Mouse (Mus musculus) heart, embryonic 10.5 days (tissue): ENCODE results near the gene Tbc1d7. TPM values are rescaled to one million over a fixed set of nuclear protein-coding genes. Genes with fewer than 3 reads are reported as not detected.

Experiments used
- DNase-seq: peaks from one replicate; pipeline ENCODE4 v3.0.0-alpha.2; 2017; ENCODE audit warnings: low spot score
- H3K27ac ChIP-seq: fragments of 300-500 bp; sonication (generic); 2 replicates; pipeline ENCODE4 v1.5.1; 2016; ENCODE audit warnings: mild to moderate bottlenecking
- H3K27me3 ChIP-seq: fragments of 300-500 bp; sonication (generic); 2 replicates; pipeline ENCODE4 v1.6.1; 2016; ENCODE audit warnings: mild to moderate bottlenecking; ENCODE audit not compliant: poor library complexity, insufficient read depth, severe bottlenecking
- H3K36me3 ChIP-seq: fragments of 300-500 bp; sonication (generic); 2 replicates; pipeline ENCODE4 v1.6.1; 2016; ENCODE audit warnings: mild to moderate bottlenecking, moderate library complexity
- H3K4me1 ChIP-seq: fragments of 300-500 bp; sonication (generic); 2 replicates; pipeline ENCODE4 v1.6.1; 2016; ENCODE audit warnings: mild to moderate bottlenecking
- H3K4me3 ChIP-seq: fragments of 300-500 bp; sonication (generic); 2 replicates; pipeline ENCODE4 v1.5.1; 2016; ENCODE audit warnings: mild to moderate bottlenecking, moderate library complexity
- H3K9me3 ChIP-seq: fragments of 300-500 bp; sonication (generic); 2 replicates; pipeline ENCODE4 v1.6.1; 2016; ENCODE audit warnings: mild to moderate bottlenecking, moderate library complexity
- WGBS: fragments of 180-500 bp; shearing (Covaris S2); methylation state at CpG from one replicate; pipeline ENCODE4 v1.1.7; 2016; 5-methylcytosine and 5-hydroxymethylcytosine counted together
- polyA plus RNA-seq: library from polyadenylated mRNA; unstranded; fragments of >200 nt; fragmentation: Nextera tagmentation; extraction: Ambion mirVana; gene quantifications from 2 replicates; pipeline ENCODE4 v1.2.1, GENCODE M21; 2016

Tbc1d7 gene
- polyA plus RNA-seq, 1 experiment from 2014 or later: 55.8 TPM

DNA sequence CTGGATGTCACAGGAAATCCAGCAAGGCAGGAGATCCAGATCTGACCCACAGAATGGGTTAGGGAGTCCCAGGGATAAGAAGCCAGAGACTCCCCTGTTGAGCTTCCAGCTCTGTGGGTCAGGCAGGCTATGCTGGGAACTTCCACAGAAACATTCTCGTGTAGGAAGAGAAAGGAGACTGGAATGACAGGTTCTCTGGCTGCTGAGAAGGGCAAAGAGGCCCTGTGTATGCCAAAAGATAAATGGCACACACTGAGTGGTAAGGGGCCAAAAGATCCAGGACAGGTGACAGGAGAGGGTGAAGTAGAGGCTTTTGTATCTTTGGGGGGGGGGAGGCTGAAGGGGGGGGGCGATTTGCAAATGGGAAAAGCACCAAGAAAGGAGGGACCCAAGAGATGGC, 20.0 kb upstream of the Tbc1d7 start:
- Histone ChIP-seq H3K9me3 (no peaks in the 10 kb centered on the region), H3K27me3 (no peaks in the 10 kb centered on the region), H3K4me3 (peak overlapping the region; percentile 49), H3K27ac (peak overlapping the region; percentile 85), H3K4me1 (peaks cover 45% of the 10 kb centered on the region), H3K36me3 (0 out of 2 replicates have a peak, but pooled peaks cover 2% of the 10 kb centered on the region)
- DNase-seq: no peak
- 0% methylated on average over 1 of the region's 2 CpGs for WGBS

DNA sequence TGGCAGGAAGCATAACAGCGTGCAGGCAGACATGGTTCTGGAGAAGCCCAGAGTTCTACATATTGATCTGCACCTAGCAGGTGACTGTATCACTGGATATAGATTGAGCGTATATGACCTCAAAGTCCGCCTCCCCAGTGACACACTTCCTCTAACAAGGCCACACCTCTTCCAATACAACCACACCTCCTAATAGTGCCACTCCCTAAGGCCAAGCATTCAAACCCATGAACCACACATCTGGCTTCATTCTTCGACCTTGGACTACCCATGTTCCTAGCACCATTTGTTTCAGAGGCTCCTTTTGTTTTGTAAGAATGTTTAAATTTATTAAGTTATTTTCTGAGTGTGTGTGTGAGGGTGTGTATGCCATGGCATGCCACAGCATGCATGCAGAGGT, 16.4 kb upstream of the Tbc1d7 start:
- Histone ChIP-seq H3K27ac (no peak overlapping the region), H3K4me1 (peaks cover 43% of the 10 kb centered on the region), H3K27me3 (no peaks in the 10 kb centered on the region), H3K9me3 (no peaks in the 10 kb centered on the region), H3K4me3 (no peak overlapping the region), H3K36me3 (0 out of 2 replicates have a peak, but pooled peaks cover 2% of the 10 kb centered on the region)
- no peak for DNase-seq
- WGBS: 95% methylated on average over 4 of the region's 4 CpGs

DNA sequence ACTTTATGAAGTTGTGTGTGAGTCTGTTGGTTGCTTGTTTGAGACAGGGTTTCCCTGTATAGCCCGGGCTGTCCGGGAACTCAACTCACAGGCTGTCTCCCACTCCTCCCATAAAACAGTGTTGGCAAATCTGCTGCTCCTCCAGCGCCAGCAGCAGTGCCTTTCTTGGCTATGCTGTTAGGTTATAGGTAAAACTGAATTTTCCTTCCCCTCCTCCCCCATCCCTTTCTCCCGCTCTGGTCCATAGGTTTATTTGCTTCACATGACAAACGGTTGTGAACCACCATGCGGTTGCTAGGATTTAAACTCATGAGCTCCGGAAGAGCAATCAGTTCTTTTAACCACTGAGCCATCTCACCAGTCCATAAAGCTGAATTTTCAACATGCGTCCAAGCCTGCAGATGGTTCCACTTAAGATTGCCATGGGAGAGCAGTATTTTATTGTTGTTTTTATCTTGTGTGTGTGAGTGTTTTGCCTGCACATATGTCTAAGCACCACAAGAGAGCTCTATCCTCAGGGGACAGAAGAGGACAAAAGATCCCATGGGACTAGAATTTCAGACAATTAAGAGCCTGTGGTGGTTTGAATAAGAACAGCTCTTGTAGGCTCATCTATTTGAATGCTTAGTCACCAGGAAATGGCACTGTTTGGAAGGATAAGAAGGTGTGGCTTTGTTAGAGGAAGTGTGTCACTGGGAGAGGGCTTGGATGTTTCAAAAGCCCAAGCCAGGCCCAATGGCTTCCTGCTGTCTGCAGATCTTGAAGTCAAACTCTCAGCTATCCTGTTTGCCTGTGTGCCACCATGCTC, 12.2 kb upstream of the Tbc1d7 start:
- H3K27ac ChIP-seq: peak overlapping the region; percentile 47; the same call in 1 of the 2 replicates
- H3K36me3 ChIP-seq: 0 out of 2 replicates have a peak, but pooled peaks cover 2% of the 10 kb centered on the region
- H3K4me1 ChIP-seq: peaks cover 41% of the 10 kb centered on the region
- DNase-seq: no peak
- WGBS: 63% methylated on average over 8 of the region's 8 CpGs
- 0 out of 2 replicates have a peak, but pooled peaks cover 5% of the 10 kb centered on the region for H3K27me3 ChIP-seq
- H3K4me3 ChIP-seq: peak overlapping the region; percentile 42
- H3K9me3 ChIP-seq: no peaks in the 10 kb centered on the region

DNA sequence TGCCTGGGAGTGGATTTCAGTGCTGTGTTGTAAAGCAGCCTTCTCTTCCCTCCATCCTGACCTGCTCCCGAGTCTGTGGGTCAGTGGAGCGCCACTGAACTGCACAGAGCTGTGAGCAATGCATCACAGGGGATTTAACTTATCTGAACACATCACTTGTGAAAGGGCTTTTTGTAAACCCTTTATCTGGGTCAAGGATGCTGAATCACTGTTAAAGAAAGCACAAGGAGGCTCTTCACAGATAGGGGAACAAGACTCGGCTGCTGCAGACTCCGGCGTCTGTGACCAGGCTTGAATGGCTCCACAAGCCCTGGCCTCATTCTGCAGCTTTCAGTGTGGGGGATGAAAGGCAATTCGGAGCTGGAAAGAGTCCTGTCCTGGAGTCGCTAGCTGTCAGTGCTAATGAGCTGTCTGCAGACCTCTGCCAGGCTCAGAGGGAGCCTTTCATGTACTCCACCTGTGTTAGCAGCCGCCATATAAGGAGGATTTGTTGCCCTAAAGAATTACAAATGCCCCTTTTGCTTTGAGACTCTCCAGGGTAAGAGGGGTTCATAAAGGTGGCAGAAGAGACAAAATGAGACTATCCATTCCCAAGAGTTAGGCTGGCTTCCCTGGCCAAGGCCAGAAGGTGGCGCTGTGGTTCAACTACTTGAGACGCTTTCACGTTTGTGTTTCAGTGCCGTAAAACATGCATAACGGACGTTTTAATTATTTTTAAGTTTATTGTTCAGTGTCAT, 11.3 kb upstream of the Tbc1d7 start:
- Histone ChIP-seq H3K27me3 (0 out of 2 replicates have a peak, but pooled peaks cover 5% of the 10 kb centered on the region), H3K4me3 (peak overlapping the region; percentile 42), H3K9me3 (no peaks in the 10 kb centered on the region), H3K4me1 (peaks cover 41% of the 10 kb centered on the region), H3K27ac (peak overlapping the region; percentile 47), H3K36me3 (0 out of 2 replicates have a peak, but pooled peaks cover 2% of the 10 kb centered on the region)
- 8% methylated on average over 14 of the region's 14 CpGs for WGBS
- DNase-seq: peak; percentile 90

DNA sequence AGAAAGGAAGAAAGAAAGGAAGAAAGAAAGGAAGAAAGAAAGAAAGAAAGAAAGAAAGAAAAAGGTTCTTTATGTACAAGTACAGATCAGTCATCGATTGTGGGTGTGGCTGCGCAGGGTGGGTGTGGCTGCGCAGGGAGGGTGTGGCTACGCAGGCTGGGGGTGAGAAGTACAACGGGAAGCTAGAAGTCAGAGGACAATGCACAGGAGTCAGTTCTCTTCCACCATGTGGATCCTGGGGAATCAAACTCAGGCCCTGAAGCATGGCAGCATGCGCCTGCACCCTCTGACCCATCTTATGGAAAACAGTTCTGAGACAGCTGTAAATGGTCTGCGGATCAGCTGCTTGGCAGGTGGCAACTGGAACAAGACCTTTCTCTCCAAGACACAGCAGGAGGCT, 9.8 kb upstream of the Tbc1d7 start:
- H3K4me3 ChIP-seq: no peak overlapping the region
- DNase-seq: no peak
- no peaks in the 10 kb centered on the region for H3K36me3 ChIP-seq
- no peaks in the 10 kb centered on the region for H3K9me3 ChIP-seq
- H3K4me1 ChIP-seq: peaks cover 41% of the 10 kb centered on the region
- H3K27me3 ChIP-seq: 0 out of 2 replicates have a peak, but pooled peaks cover 5% of the 10 kb centered on the region
- WGBS: 53% methylated on average over 7 of the region's 7 CpGs
- H3K27ac ChIP-seq: no peak overlapping the region

DNA sequence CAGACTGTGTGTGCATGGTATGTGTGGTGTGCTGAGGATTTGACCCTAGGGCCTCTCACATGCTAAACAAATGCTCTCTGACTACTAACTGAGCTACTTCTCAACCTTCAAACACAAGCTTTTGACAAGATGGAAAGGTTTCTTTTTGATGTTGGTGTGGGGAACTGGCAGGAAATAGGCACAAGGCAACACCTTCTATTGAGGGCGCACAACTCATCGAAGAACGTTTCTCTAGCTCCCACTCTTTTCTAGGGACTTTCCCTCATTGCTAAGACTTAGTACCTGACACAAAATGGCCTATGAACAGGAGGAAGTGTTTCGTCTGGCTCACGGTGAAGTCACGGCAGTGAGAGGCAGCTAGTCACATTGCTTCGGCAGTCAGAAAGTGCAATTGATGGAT, 6.0 kb upstream of the Tbc1d7 start:
- DNase-seq: no peak
- no peak overlapping the region for H3K4me3 ChIP-seq
- WGBS: 90% methylated on average over 7 of the region's 7 CpGs
- H3K27ac ChIP-seq: no peak overlapping the region
- H3K27me3 ChIP-seq: 0 out of 2 replicates have a peak, but pooled peaks cover 5% of the 10 kb centered on the region
- H3K4me1 ChIP-seq: peaks cover 24% of the 10 kb centered on the region
- H3K36me3 ChIP-seq: no peaks in the 10 kb centered on the region
- H3K9me3 ChIP-seq: no peaks in the 10 kb centered on the region

DNA sequence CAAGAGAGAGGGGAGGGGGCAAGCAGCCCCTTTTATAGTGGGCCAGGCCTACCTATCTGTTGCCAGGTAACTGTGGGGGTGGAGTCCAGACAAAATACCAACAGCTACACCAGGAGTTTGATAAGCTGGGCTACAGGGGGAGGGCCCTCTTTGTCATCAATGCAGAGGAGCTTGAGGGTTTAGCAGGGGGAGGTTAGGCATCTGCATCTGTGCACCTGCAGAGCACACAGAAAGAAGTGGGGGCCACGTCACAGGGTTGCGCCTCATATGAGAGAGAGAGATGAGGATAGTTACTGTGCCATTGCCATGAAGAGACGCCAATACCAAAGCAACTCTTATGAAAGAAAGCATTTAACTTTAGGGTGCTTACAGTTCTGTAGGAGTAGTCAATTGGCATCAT, 5.4 kb upstream of the Tbc1d7 start:
- 93% methylated on average over 3 of the region's 3 CpGs for WGBS
- Histone ChIP-seq H3K27ac (no peak overlapping the region), H3K4me3 (no peak overlapping the region), H3K36me3 (no peaks in the 10 kb centered on the region), H3K27me3 (0 out of 2 replicates have a peak, but pooled peaks cover 4% of the 10 kb centered on the region), H3K4me1 (peaks cover 25% of the 10 kb centered on the region), H3K9me3 (no peaks in the 10 kb centered on the region)
- no peak for DNase-seq

DNA sequence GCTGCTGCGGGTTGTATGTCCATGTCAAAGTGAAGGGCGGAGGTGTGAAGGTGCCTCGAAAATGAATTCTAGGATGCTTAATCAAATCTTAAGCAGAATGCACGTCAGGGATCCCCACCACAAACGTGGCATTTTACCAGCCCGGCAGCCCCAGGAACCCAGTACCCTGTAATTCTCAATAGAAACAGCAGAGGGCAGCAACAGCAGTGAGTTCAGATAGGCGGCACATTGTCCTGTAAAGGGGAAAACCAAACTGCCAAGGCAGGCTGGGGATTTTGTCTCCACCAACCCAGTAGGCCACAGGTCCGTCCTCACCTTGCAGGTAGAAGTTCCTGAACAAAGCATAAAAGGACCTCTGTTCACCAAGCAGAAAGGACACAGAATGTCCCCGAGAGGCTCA, 2.0 kb upstream of the Tbc1d7 start:
- H3K27ac ChIP-seq: peak overlapping the region; percentile 47; the same call in 1 of the 2 replicates
- H3K36me3 ChIP-seq: 0 out of 2 replicates have a peak, but pooled peaks cover 5% of the 10 kb centered on the region
- no peak overlapping the region for H3K4me3 ChIP-seq
- H3K27me3 ChIP-seq: no peaks in the 10 kb centered on the region
- peak; percentile 87 for DNase-seq
- 14% methylated on average over 9 of the region's 9 CpGs for WGBS
- H3K4me1 ChIP-seq: peaks cover 19% of the 10 kb centered on the region
- H3K9me3 ChIP-seq: no peaks in the 10 kb centered on the region

DNA sequence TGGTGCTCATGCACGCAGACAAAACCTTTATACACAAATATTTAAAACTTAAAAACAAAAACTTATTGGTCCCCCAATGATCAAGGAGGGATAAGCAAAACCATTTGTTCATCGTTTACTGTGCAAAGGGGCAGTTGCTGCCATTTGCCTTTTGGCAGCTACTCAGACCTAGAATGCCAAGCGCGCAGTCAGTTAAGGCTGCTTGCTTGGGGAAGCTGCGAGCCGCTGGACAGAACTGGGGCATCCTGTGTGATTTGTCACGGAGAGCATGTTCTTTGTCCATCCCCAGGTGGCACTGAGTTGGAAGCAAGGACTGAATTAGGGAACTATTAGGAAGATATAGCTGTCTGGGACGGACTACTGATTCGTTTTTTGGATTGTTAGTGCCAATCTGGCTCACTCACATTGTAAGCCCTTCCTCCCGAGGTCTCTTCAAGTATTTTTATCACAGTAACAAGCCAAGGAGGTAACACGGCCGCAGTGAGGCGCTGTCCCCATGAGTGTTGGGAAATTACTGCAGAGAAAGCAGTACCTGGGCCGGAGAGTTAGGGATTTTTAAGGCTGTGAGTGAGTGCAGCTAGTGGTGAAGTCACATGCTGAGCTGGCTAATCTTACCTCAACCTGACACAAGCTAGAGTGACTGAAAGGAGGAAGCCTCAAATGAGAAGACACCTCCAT, 874 bp upstream of the Tbc1d7 start:
- Histone ChIP-seq H3K9me3 (no peaks in the 10 kb centered on the region), H3K36me3 (0 out of 2 replicates have a peak, but pooled peaks cover 5% of the 10 kb centered on the region), H3K27me3 (no peaks in the 10 kb centered on the region), H3K4me3 (peak overlapping the region; percentile 75), H3K27ac (peak overlapping the region; percentile 90), H3K4me1 (peaks cover 19% of the 10 kb centered on the region)
- DNase-seq: no peak
- WGBS: 16% methylated on average over 14 of the region's 14 CpGs

DNA sequence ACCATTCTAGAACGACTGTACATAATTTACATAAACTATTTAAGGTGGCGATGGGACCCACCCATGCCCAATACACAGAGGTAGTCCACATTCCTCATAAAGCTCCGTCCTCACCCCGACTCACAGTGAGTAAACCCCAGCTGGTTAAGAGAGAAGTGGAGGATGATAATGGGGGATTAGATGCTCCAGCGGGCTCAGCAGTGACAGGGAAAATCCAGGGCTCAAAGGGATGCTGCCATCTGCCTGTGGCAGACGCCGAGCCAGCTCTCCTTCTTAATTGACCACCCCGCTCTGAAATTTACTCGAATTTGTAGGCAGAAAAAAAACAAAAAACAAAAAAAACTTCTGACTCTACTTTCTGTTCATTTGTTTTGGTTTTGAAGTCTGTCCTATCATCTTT, 3.6 kb downstream of the Tbc1d7 start:
- H3K9me3 ChIP-seq: no peaks in the 10 kb centered on the region
- H3K4me3 ChIP-seq: no peak overlapping the region
- peaks cover 31% of the 10 kb centered on the region for H3K36me3 ChIP-seq
- H3K4me1 ChIP-seq: peaks cover 12% of the 10 kb centered on the region
- WGBS: 77% methylated on average over 9 of the region's 9 CpGs
- no peak overlapping the region for H3K27ac ChIP-seq
- no peaks in the 10 kb centered on the region for H3K27me3 ChIP-seq
- no peak for DNase-seq

DNA sequence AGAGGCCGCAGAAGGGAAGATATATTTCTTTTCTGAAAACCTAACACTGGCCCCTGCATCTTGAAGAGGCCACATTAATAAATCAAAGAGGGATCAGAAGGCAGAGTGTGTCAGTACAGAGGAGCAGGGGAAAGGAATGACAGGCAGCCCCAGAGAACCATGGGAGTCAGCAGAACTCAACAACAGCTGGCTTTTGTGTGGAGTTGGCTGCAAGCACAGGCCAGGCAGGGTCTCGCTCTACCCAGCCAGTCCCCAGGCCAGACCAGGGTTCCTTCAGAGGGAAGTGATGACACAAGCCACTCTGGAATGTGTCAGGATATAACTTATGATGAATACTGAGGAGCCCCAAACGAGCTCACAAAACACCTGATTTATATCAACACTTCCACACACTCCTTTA, 11.9 kb downstream of the Tbc1d7 start:
- no peaks in the 10 kb centered on the region for H3K27me3 ChIP-seq
- no peaks in the 10 kb centered on the region for H3K9me3 ChIP-seq
- 51% methylated on average over 3 of the region's 3 CpGs for WGBS
- no peak overlapping the region for H3K4me3 ChIP-seq
- peaks cover 7% of the 10 kb centered on the region; the same call in 1 of the 2 replicates for H3K4me1 ChIP-seq
- peaks cover 24% of the 10 kb centered on the region for H3K36me3 ChIP-seq
- DNase-seq: no peak
- no peak overlapping the region for H3K27ac ChIP-seq

DNA sequence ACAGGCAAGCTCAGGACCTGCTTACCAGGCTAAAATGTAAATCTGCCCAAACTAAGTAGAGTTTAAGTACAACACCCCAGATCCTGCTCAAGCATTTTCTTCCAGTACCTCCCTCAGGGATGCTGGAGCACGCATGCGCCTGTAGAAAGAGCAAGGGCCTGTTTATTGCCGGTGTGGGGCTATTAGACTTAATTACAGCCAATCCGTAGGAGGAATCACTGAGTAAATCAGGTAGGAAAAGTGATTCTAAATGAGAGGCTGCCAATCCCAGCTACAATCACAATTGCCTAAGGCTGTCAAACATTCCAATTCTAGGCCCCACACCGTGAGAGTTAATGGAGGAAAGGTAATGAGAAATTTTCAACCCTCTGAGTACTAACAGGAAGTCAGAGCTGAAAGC, 13.0 kb downstream of the Tbc1d7 start:
- no peaks in the 10 kb centered on the region for H3K27me3 ChIP-seq
- H3K27ac ChIP-seq: no peak overlapping the region
- H3K4me3 ChIP-seq: no peak overlapping the region
- H3K4me1 ChIP-seq: peaks cover 7% of the 10 kb centered on the region; the same call in 1 of the 2 replicates
- H3K36me3 ChIP-seq: peaks cover 24% of the 10 kb centered on the region
- no peaks in the 10 kb centered on the region for H3K9me3 ChIP-seq
- WGBS: 75% methylated on average over 5 of the region's 5 CpGs
- no peak for DNase-seq
